Comparison of ENCODE assay signal across 8 mouse cellular contexts in genomic region chr9:69662394-69662793, GRCm38 (mm10).
A peak's percentile ranks its signal among the peaks of the same experiment; 100 is the strongest.
DNase-seq lines count a peak whose midpoint lies in the region; TF ChIP-seq lines count a peak whose summit lies in the region.

No protein-coding gene starts in this region.

- peak; percentile 63 for TF ChIP-seq CTCF in layer of hippocampus, adult 2 months (conservative IDR thresholded peaks at IDR 0.05)

- WGBS in limb, embryonic 10.5 days: 40% methylated on average over 5 of the region's 5 CpGs

- no peak overlapping the region for H3K27ac ChIP-seq in layer of hippocampus, adult 2 months
- no peak overlapping the region for H3K27ac ChIP-seq in limb, embryonic 10.5 days

- no peak overlapping the region for H3K4me3 ChIP-seq in layer of hippocampus, adult 2 months
- H3K4me3 ChIP-seq in limb, embryonic 10.5 days: no peak overlapping the region

- H3K9me3 ChIP-seq in limb, embryonic 10.5 days (replicated peaks): no peaks in the 10 kb centered on the region

- H3K36me3 ChIP-seq in limb, embryonic 10.5 days: no peaks in the 10 kb centered on the region

- H3K4me1 ChIP-seq in limb, embryonic 10.5 days: peaks cover 7% of the 10 kb centered on the region; the same call in 1 of the 2 replicates

- DNase-seq in cerebellum, postnatal 10 days: peak; percentile 48 to 52
- no peak for DNase-seq in cerebellum, adult 18-20 months
- DNase-seq in layer of hippocampus, adult 2 months (ENCODE audit: low spot score in 2 of 2): no peak
- DNase-seq in layer of hippocampus, postnatal 14 days (ENCODE audit: low spot score in 2 of 2): no peak
- DNase-seq in 416B (ENCODE audit: low read depth): peak; percentile 12
- peak; percentile 74 for DNase-seq in embryo, embryonic 10 days (ENCODE audit: low spot score)
- no peak for DNase-seq in limb, embryonic 10.5 days (ENCODE audit: low spot score)
- DNase-seq in layer of hippocampus, adult 9-10 months (ENCODE audit: low spot score): no peak

- peaks cover 23% of the 10 kb centered on the region for H3K27me3 ChIP-seq in limb, embryonic 10.5 days (ENCODE audit: low read depth, poor library complexity, severe bottlenecking)

Comparison
In these comparisons a context has a peak if more than half of its experiments do, and no peak if none do; other contexts are left out.
1. DNase-seq: peak in cerebellum, postnatal 10 days (2 of 2), 416B (single experiment) and embryo, embryonic 10 days (single experiment); none in cerebellum, adult 18-20 months (0 of 2), layer of hippocampus, adult 2 months (0 of 2), layer of hippocampus, postnatal 14 days (0 of 2), limb, embryonic 10.5 days (single experiment) and layer of hippocampus, adult 9-10 months (single experiment).